Mouse (Mus musculus) CH12.LX (cell line): Measurements from ENCODE around the gene Ephx1. TPM values are rescaled to one million over a fixed set of nuclear protein-coding genes. Genes with fewer than 3 reads are reported as not detected.
A peak's percentile ranks its signal among the peaks of the same experiment; 100 is the strongest.

Experiments used
- DNase-seq: peaks from one replicate; pipeline ENCODE4 v3.0.0-alpha.2; 2013; ENCODE audit errors: extremely low read depth
- H3K27ac ChIP-seq: 2 replicates; pipeline ENCODE4 v1.5.1; 2012; ENCODE audit warnings: low read depth, mild to moderate bottlenecking, control low read depth, moderate library complexity; ENCODE audit not compliant: insufficient read depth
- H3K27me3 ChIP-seq: replicated peaks from 2 replicates; pipeline ENCODE3; 2012; ENCODE audit warnings: inconsistent platforms
- H3K36me3 ChIP-seq, 2 experiments: replicated peaks in 1 of 2; 2 replicates each; pipeline versions ENCODE3 to v1.6.1; 2012; ENCODE audit warnings: inconsistent platforms in 1 of 2, low read length in 1 of 2, mild to moderate bottlenecking in 1 of 2, mixed read lengths in 1 of 2, moderate library complexity in 1 of 2; ENCODE audit not compliant: control insufficient read depth in 1 of 2, insufficient read depth in 1 of 2
- H3K4me1 ChIP-seq, 2 experiments: 2 replicates each; pipeline ENCODE4 v1.6.1; 2012; ENCODE audit warnings: inconsistent platforms in 1 of 2, moderate library complexity in 1 of 2; ENCODE audit not compliant: insufficient read depth in 2 of 2, control insufficient read depth in 1 of 2
- H3K4me2 ChIP-seq: 2 replicates; pipeline ENCODE4 v1.6.1; 2012; ENCODE audit warnings: low read depth, mild to moderate bottlenecking, control low read depth; ENCODE audit not compliant: poor library complexity, insufficient read depth, severe bottlenecking
- H3K4me3 ChIP-seq, 3 experiments: fragments of 150-350 bp in 1 of 3; sonication (generic) in 1 of 3; replicated peaks in 1 of 3; 2 replicates each; pipeline versions ENCODE3 to v1.5.1; 2011 to 2012; ENCODE audit warnings: low read depth in 2 of 3, low read length in 2 of 3, mild to moderate bottlenecking in 2 of 3, moderate library complexity in 2 of 3, control low read depth in 1 of 3, improper control_type of control experiment in 1 of 3, inconsistent platforms in 1 of 3, mixed read lengths in 1 of 3; ENCODE audit not compliant: poor library complexity in 1 of 3
- H3K79me2 ChIP-seq: replicated peaks from 2 replicates; pipeline ENCODE4 v1.6.1; 2012; ENCODE audit warnings: mild to moderate bottlenecking, moderate library complexity; ENCODE audit not compliant: control insufficient read depth, poor library complexity, insufficient read depth, severe bottlenecking; ENCODE audit errors: extremely low read depth
- H3K9ac ChIP-seq: 2 replicates; pipeline ENCODE4 v1.6.1; 2012; ENCODE audit warnings: low read depth, mild to moderate bottlenecking, control low read depth, moderate library complexity; ENCODE audit not compliant: insufficient read depth
- H3K9me3 ChIP-seq: replicated peaks from 2 replicates; pipeline ENCODE3; 2012; ENCODE audit warnings: low read length, inconsistent platforms, mixed read lengths
- BHLHE40 ChIP-seq: IDR thresholded peaks from 2 replicates; pipeline ENCODE4 v1.6.1; 2011; ENCODE audit warnings: mild to moderate bottlenecking, low read depth, low read length, improper control_type of control experiment
- CHD1 ChIP-seq: IDR thresholded peaks from 2 replicates; pipeline ENCODE4 v1.6.1; 2012; ENCODE audit warnings: low read depth, low read length, improper control_type of control experiment, inconsistent platforms
- ELF1 ChIP-seq: IDR thresholded peaks from 2 replicates; pipeline ENCODE4 v1.6.1; 2014; ENCODE audit warnings: low read depth, mild to moderate bottlenecking, inconsistent platforms, low read length, improper control_type of control experiment
- EP300 ChIP-seq: IDR thresholded peaks from 2 replicates; pipeline ENCODE4 v1.6.1; 2011; ENCODE audit warnings: low read length, improper control_type of control experiment
- ETS1 ChIP-seq: conservative IDR thresholded peaks from 2 replicates; pipeline ENCODE4 v1.6.1; 2012; ENCODE audit warnings: low read depth, mild to moderate bottlenecking, inconsistent platforms, low read length, improper control_type of control experiment, moderate library complexity
- GABPA ChIP-seq: IDR thresholded peaks from 2 replicates; pipeline ENCODE4 v1.6.1; 2012; ENCODE audit warnings: low read depth, low read length, improper control_type of control experiment, inconsistent platforms; ENCODE audit not compliant: insufficient replicate concordance
- HCFC1 ChIP-seq: IDR thresholded peaks from 2 replicates; pipeline ENCODE4 v1.6.1; 2012; ENCODE audit warnings: low read depth, mild to moderate bottlenecking, inconsistent platforms, low read length, improper control_type of control experiment
- JUND ChIP-seq: conservative IDR thresholded peaks from 2 replicates; pipeline ENCODE4 v1.6.1; 2011; ENCODE audit warnings: low read depth, low read length, improper control_type of control experiment
- KAT2A ChIP-seq: IDR thresholded peaks from 2 replicates; pipeline ENCODE4 v1.6.1; 2012; ENCODE audit warnings: low read length, improper control_type of control experiment, inconsistent platforms; ENCODE audit not compliant: insufficient replicate concordance
- MAX ChIP-seq: IDR thresholded peaks from 2 replicates; pipeline ENCODE4 v1.6.1; 2011; ENCODE audit warnings: low read length, improper control_type of control experiment
- MAZ ChIP-seq: IDR thresholded peaks from 2 replicates; pipeline ENCODE4 v1.6.1; 2012; ENCODE audit warnings: low read depth, mild to moderate bottlenecking, inconsistent platforms, low read length, improper control_type of control experiment, moderate library complexity
- MXI1 ChIP-seq: IDR thresholded peaks from 2 replicates; pipeline ENCODE4 v1.6.1; 2011; ENCODE audit warnings: mild to moderate bottlenecking, low read depth, low read length, improper control_type of control experiment
- NRF1 ChIP-seq: IDR thresholded peaks from 2 replicates; pipeline ENCODE4 v1.6.1; 2014; ENCODE audit warnings: low read depth, mild to moderate bottlenecking, inconsistent platforms, low read length, improper control_type of control experiment, moderate library complexity
- POLR2AphosphoS2 ChIP-seq: IDR thresholded peaks from 2 replicates; pipeline ENCODE4 v1.6.1; 2011; ENCODE audit warnings: low read depth, low read length, improper control_type of control experiment
- RCOR1 ChIP-seq: conservative IDR thresholded peaks from 2 replicates; pipeline ENCODE4 v1.6.1; 2012; ENCODE audit warnings: low read depth, mild to moderate bottlenecking, inconsistent platforms, low read length, improper control_type of control experiment
- SMC3 ChIP-seq: IDR thresholded peaks from 2 replicates; pipeline ENCODE4 v1.6.1; 2011; ENCODE audit warnings: low read depth, low read length, improper control_type of control experiment
- TBP ChIP-seq: conservative IDR thresholded peaks from 2 replicates; pipeline ENCODE4 v1.6.1; 2011; ENCODE audit warnings: low read depth, low read length, improper control_type of control experiment
- ZMIZ1 ChIP-seq: IDR thresholded peaks from 2 replicates; pipeline ENCODE4 v1.6.1; 2012; ENCODE audit warnings: low read depth, mild to moderate bottlenecking, inconsistent platforms, low read length, improper control_type of control experiment
- ZNF384 ChIP-seq: IDR thresholded peaks from 2 replicates; pipeline ENCODE4 v1.6.1; 2012; ENCODE audit warnings: low read depth, low read length, improper control_type of control experiment, inconsistent platforms
- dilution Hi-C: fragments of 300-500 bp; cut with MboI; formaldehyde crosslinking; loops from 2 replicates; pipeline ENCODE4 v1.14.3; 2020; ENCODE audit warnings: low sequenced_read_pairs; ENCODE audit not compliant: extremely low pct_unique_long_range_greater_than_20kb, extremely low pct_ligation_motif_present
- in situ Hi-C: fragments of 300-500 bp; cut with MboI; formaldehyde crosslinking; loops from 3 replicates; pipeline ENCODE4 v1.14.3; 2019; ENCODE audit warnings: low sequenced_read_pairs, low pct_ligation_motif_present, low pct_unique_long_range_greater_than_20kb, mixed read lengths
- polyA plus RNA-seq: library from polyadenylated mRNA; unstranded; fragments of >175 nt; gene quantifications from 2 replicates; pipeline ENCODE4 v1.2.1, GENCODE M21; 2012; ENCODE audit warnings: low read depth; ENCODE audit not compliant: insufficient read length
- total RNA-seq, 2 experiments: library from RNA; depleted of rRNA; stranded (reverse); fragments of 300-350 nt in 1 of 2; fragments of >200 nt in 1 of 2; gene quantifications; 2 replicates each; pipeline ENCODE4 v1.2.3; 2012 to 2014

The Ephx1 gene
- total and polyA plus RNA-seq, 3 experiments: 10.7 to 20.7 (median 12.0) TPM

DNA sequence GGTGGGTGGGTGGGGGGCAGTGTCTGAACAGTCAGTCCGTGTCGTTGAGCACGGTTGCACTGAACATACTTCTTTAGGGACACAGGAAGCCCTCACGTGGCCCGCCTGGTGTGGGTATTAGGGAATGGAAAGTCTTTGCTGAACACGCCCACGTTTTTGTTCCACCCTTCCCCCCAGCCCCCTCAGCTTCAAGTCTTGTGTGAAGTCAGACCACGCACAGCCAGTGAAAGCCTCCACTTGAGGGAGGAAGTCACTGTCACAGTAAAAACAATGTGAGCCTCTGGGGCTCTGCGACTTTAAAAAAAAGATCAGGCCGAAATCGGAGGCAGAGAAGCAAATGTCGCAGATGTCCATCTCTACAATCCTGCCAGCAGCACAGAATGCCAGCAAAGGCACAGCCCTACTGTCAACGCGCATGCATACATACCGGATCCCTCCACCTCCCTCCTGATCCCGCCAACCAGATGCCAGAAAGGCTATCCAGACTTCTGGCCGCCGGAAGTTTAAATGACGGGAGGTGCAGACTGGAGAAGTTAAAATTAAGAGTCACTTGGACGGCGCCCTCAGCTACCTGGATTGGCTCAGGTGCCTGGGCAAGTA is 4.1 kb downstream of the Ephx1 start (continued):
- TF ChIP-seq ETS1: peak; percentile 63; the same call in 1 of the 2 replicates
- 0 out of 2 replicates have a peak, but pooled peaks have one; percentile 16 for TF ChIP-seq ELF1
- no peak for TF ChIP-seq MAZ
- no peak for TF ChIP-seq HCFC1

DNA sequence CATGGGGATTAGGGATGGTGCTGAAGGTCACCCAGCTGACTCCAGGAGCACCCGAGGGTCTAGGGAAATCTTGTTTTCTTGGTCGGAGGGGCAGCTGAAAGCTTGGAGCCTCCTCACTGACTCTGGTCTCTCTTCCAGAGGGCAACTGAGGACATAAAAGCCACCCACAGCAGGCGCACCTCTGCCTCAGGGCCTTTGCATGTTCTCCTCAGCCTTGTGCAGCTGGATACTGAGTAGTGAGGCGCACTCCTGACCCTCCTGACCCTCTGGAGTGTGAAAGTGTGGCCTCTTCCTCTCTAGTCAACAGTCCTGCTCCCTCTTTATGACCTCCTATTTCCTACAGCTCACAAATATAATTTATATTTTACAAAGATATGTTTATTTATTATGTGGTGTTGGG is 4.7 kb downstream of the Ephx1 start:
- DNase-seq: no peak
- no peak overlapping the region for H3K27ac ChIP-seq
- peak overlapping the region; percentile 97; the same call in 1 of the 2 replicates for H3K4me2 ChIP-seq
- no peaks in the 10 kb centered on the region for H3K79me2 ChIP-seq
- peaks cover 3% of the 10 kb centered on the region for H3K9me3 ChIP-seq
- dilution Hi-C loops (no loop called here), in situ Hi-C loops (loop anchor here (25.0 kb wide), 1 partner anchor 521 kb away; no protein-coding TSS in a partner anchor)
- H3K36me3 ChIP-seq: peaks cover 0 to 2% of the 10 kb centered on the region in 2 experiments
- no peak overlapping the region for H3K9ac ChIP-seq
- H3K4me3 ChIP-seq: peak overlapping the region in 1 of 3 experiments; percentile 15
- H3K4me1 ChIP-seq: peaks cover 11 to 21% of the 10 kb centered on the region in 2 experiments
- TF ChIP-seq BHLHE40: no peak
- no peak for TF ChIP-seq POLR2AphosphoS2
- TF ChIP-seq TBP: no peak
- H3K27me3 ChIP-seq: peaks cover 22% of the 10 kb centered on the region

DNA sequence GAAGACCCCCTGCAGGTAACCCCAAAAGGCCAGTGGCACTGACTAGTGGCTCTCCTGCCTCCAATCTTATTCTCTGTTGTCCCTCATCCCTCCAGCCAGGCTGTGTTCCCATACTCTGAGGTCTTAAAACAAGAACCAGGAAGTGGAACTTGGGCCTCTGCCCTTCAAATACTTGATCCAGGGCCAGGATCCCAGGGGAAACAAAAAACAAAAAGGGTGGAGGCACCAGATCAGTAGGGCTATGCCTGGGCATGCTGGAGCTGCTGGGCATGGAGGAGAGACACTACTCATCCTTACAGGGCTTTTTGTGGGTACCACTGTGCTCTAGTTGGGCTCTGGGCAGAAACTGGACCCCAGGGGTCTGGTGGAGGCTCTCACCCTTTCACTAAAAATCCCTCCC is 5.1 kb downstream of the Ephx1 start:
- dilution Hi-C loops (no loop called here), in situ Hi-C loops (loop anchor here (25.0 kb wide), 1 partner anchor 522 kb away; no protein-coding TSS in a partner anchor)
- Histone ChIP-seq H3K36me3 (peaks cover 0 to 2% of the 10 kb centered on the region in 2 experiments), H3K9ac (no peak overlapping the region), H3K27ac (no peak overlapping the region), H3K79me2 (no peaks in the 10 kb centered on the region), H3K27me3 (peaks cover 19% of the 10 kb centered on the region), H3K4me1 (peaks cover 11 to 21% of the 10 kb centered on the region in 2 experiments), H3K9me3 (peaks cover 3% of the 10 kb centered on the region), H3K4me2 (no peak overlapping the region), H3K4me3 (no peak overlapping the region)
- DNase-seq: peak; percentile 16
- TF ChIP-seq JUND (no peak), ZMIZ1 (no peak), RCOR1 (no peak), NRF1 (no peak), MXI1 (no peak), SMC3 (no peak), KAT2A (no peak), POLR2AphosphoS2 (no peak), MAX (no peak), ZNF384 (no peak), ETS1 (no peak), CHD1 (no peak), TBP (no peak), BHLHE40 (no peak), EP300 (no peak), GABPA (no peak)
